Mouse (Mus musculus) limb, embryonic 10.5 days (tissue): ENCODE measurements at regions not wholly inside any gene's neighbourhood (a gene's known extent, or its start where the extent isn't known, plus 50 kb on each side); places are given as distances from the start of the nearest gene placed in this dataset.

Source experiments
- DNase-seq: peaks from one replicate; pipeline ENCODE4 v3.0.0-alpha.2; 2017; ENCODE audit warnings: low spot score
- H3K27ac ChIP-seq: fragments of 300-500 bp; sonication (generic); 2 replicates; pipeline ENCODE4 v1.5.1; 2016; ENCODE audit warnings: mild to moderate bottlenecking
- H3K27me3 ChIP-seq: fragments of 300-500 bp; sonication (generic); 2 replicates; pipeline ENCODE4 v1.6.1; 2016; ENCODE audit warnings: low read depth, mild to moderate bottlenecking; ENCODE audit not compliant: poor library complexity, severe bottlenecking
- H3K36me3 ChIP-seq: fragments of 300-500 bp; sonication (generic); 2 replicates; pipeline ENCODE4 v1.6.1; 2016; ENCODE audit warnings: mild to moderate bottlenecking, moderate library complexity
- H3K4me1 ChIP-seq: fragments of 300-500 bp; sonication (generic); 2 replicates; pipeline ENCODE4 v1.6.1; 2016
- H3K4me3 ChIP-seq: fragments of 300-500 bp; sonication (generic); 2 replicates; pipeline ENCODE4 v1.5.1; 2016; ENCODE audit warnings: mild to moderate bottlenecking, moderate library complexity
- H3K9me3 ChIP-seq: fragments of 300-500 bp; sonication (generic); replicated peaks from 2 replicates; pipeline ENCODE4 v1.6.1; 2016; ENCODE audit warnings: mild to moderate bottlenecking
- WGBS: fragments of 180-500 bp; shearing (Covaris S2); methylation state at CpG from one replicate; pipeline ENCODE4 v1.1.7; 2016; 5-methylcytosine and 5-hydroxymethylcytosine counted together

- DNase-seq = peak; percentile 21
- H3K36me3 ChIP-seq = no peaks in the 10 kb centered on the region
- H3K27me3 ChIP-seq = no peaks in the 10 kb centered on the region
- no peak overlapping the region for H3K4me3 ChIP-seq
- no peaks in the 10 kb centered on the region for H3K9me3 ChIP-seq
- 87% methylated on average over 13 of the region's 13 CpGs for WGBS
- no peak overlapping the region for H3K27ac ChIP-seq
- peaks cover 8% of the 10 kb centered on the region for H3K4me1 ChIP-seq
Observed at GRCm38 (mm10) chr1:187487948-187488690, 120.5 kb upstream of the Esrrg start.

GRCm38 (mm10) chr1:187489452-187489851 lies 119.1 kb upstream of the Esrrg start:
- no peaks in the 10 kb centered on the region for H3K9me3 ChIP-seq
- H3K27ac ChIP-seq = no peak overlapping the region
- H3K4me3 ChIP-seq = no peak overlapping the region
- DNase-seq = no peak
- peaks cover 8% of the 10 kb centered on the region for H3K4me1 ChIP-seq
- no peaks in the 10 kb centered on the region for H3K27me3 ChIP-seq
- H3K36me3 ChIP-seq = no peaks in the 10 kb centered on the region
- 84% methylated on average over 3 of the region's 3 CpGs for WGBS

GRCm38 (mm10) chr1:187505368-187505767 lies 103.2 kb upstream of the Esrrg start:
- Histone ChIP-seq H3K4me3 (no peak overlapping the region), H3K4me1 (peaks cover 12% of the 10 kb centered on the region), H3K9me3 (no peaks in the 10 kb centered on the region), H3K27me3 (no peaks in the 10 kb centered on the region), H3K27ac (no peak overlapping the region), H3K36me3 (no peaks in the 10 kb centered on the region)
- WGBS = 26% methylated on average over 9 of the region's 9 CpGs
- DNase-seq = no peak

- WGBS = 42% methylated on average over 6 of the region's 6 CpGs
- Histone ChIP-seq H3K9me3 (no peaks in the 10 kb centered on the region), H3K36me3 (no peaks in the 10 kb centered on the region), H3K4me3 (no peak overlapping the region), H3K4me1 (peaks cover 12% of the 10 kb centered on the region), H3K27me3 (no peaks in the 10 kb centered on the region), H3K27ac (no peak overlapping the region)
- peak; percentile 55 for DNase-seq
Observed at GRCm38 (mm10) chr1:187507217-187507616, 101.4 kb upstream of the Esrrg start.

GRCm38 (mm10) chr1:187531349-187531922 lies 77.2 kb upstream of the Esrrg start:
- no peak for DNase-seq
- Histone ChIP-seq H3K36me3 (no peaks in the 10 kb centered on the region), H3K27ac (no peak overlapping the region), H3K4me1 (no peaks in the 10 kb centered on the region), H3K27me3 (no peaks in the 10 kb centered on the region), H3K4me3 (no peak overlapping the region), H3K9me3 (no peaks in the 10 kb centered on the region)
- WGBS = 91% methylated on average over 9 of the region's 9 CpGs

GRCm38 (mm10) chr1:187536263-187536662 lies 72.3 kb upstream of the Esrrg start:
- no peaks in the 10 kb centered on the region for H3K36me3 ChIP-seq
- no peak for DNase-seq
- WGBS = 88% methylated on average over 5 of the region's 5 CpGs

GRCm38 (mm10) chr1:187556718-187557117 lies 51.9 kb upstream of the Esrrg start:
- H3K27ac ChIP-seq = no peak overlapping the region
- 61% methylated on average over 3 of the region's 3 CpGs for WGBS
- no peaks in the 10 kb centered on the region for H3K36me3 ChIP-seq
- no peak overlapping the region for H3K4me3 ChIP-seq
- peaks cover 17% of the 10 kb centered on the region for H3K4me1 ChIP-seq
- DNase-seq = no peak
- no peaks in the 10 kb centered on the region for H3K27me3 ChIP-seq
- no peaks in the 10 kb centered on the region for H3K9me3 ChIP-seq

More at GRCm38 (mm10) chr1:187536263-187536662, 72.3 kb upstream of the Esrrg start:
- Histone ChIP-seq H3K9me3 (no peaks in the 10 kb centered on the region), H3K4me3 (no peak overlapping the region), H3K4me1 (no peaks in the 10 kb centered on the region), H3K27ac (no peak overlapping the region), H3K27me3 (no peaks in the 10 kb centered on the region)
